Mouse (Mus musculus): Measurements from ENCODE around the gene Sertad1.

DNA sequence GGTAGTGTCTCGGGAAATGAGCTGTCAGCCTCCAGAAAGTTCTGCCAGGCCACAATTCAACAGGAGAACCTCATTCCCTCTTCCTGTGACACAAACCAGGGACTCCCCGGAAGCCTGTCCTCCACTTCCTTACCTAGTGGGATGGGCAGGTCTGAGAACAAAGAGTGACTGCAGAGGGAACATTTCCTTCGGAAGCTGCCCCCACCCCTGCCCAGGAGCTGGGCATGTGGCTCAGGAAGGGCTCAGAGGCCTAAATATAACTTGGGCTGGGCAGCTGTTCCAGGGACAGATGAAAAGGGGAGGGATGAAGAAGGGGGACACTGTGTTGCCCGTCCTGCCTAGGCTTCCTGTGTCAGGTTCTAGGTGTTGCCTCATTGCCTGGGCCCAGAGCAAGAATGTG lies 14.9 kb downstream of the Sertad1 start:
- TF ChIP-seq CTCF (conservative IDR thresholded peaks at IDR 0.05; ENCODE audit: low read length) (no peak), POU5F1 (IDR thresholded peaks at IDR 0.05; ENCODE audit: borderline replicate concordance, low read length) (no peak), NANOG (IDR thresholded peaks at IDR 0.05; ENCODE audit: borderline replicate concordance, low read length) (no peak)
